Mouse (Mus musculus): ENCODE measurements around the gene Mplkip. TPM values are rescaled to one million over a fixed set of nuclear protein-coding genes. Genes with fewer than 3 reads are reported as not detected.

Mplkip gene
- polyA plus RNA-seq, 1 experiment from 2014 or later: 28.8 TPM

MicroRNA genes within 50 kb of the gene (microRNA counts, 519-probe panel; counts per million panel counts)
- microRNA mmu-miR-466i: not detected

Small RNAs within 50 kb of the gene (microRNA-seq; reads per million reads assigned to microRNA genes)
- not detected for gene Mir466i

Other genes with a start within 250 kb of the Mplkip start
- 6.4 and 6.8 TPM in 2 replicates for gene Sugct, start 361 bp downstream of the Mplkip start, polyA plus RNA-seq (2015; fragmentation: Nextera tagmentation; extraction: Ambion mirVana)
- gene Cdk13, start 109.9 kb downstream of the Mplkip start, polyA plus RNA-seq (2015; fragmentation: Nextera tagmentation; extraction: Ambion mirVana): 10.0 and 10.9 TPM in 2 replicates
- 83.8 and 86.0 TPM in 2 replicates for gene Rala, start 249.0 kb downstream of the Mplkip start, polyA plus RNA-seq (2015; fragmentation: Nextera tagmentation; extraction: Ambion mirVana)

Data from heart, embryonic 16.5 days (tissue).